Mouse (Mus musculus): ENCODE data around the gene P2ry12. TPM values are rescaled to one million over a fixed set of nuclear protein-coding genes. Genes with fewer than 3 reads are reported as not detected.

The P2ry12 gene
- polyA plus RNA-seq, 1 experiment from 2014 or later, result 2.6 TPM

- Histone ChIP-seq H3K4me2 (0 out of 2 replicates have a peak overlapping the region, but pooled peaks have one; percentile 14), H3K4me3 (replicated peaks) (no peak overlapping the region), H3K4me1 (replicated peaks) (no peaks in the 10 kb centered on the region), H3K9me3 (replicated peaks) (no peaks in the 10 kb centered on the region), H3K27me3 (no peaks in the 10 kb centered on the region), H3K27ac (replicated peaks) (peak overlapping the region; percentile 59), H3K36me3 (replicated peaks) (no peaks in the 10 kb centered on the region), H3K9ac (no peak overlapping the region)
- ATAC-seq (ENCODE audit: insufficient read depth), result no peak; the same call in 1 of the 2 replicates
- WGBS (ENCODE audit: insufficient replicate concordance), result 30% methylated on average over 10 of the region's 10 CpGs
These were observed 33.7 kb downstream of the P2ry12 start for GRCm38 (mm10) chr3:59228730-59229551.

DNA sequence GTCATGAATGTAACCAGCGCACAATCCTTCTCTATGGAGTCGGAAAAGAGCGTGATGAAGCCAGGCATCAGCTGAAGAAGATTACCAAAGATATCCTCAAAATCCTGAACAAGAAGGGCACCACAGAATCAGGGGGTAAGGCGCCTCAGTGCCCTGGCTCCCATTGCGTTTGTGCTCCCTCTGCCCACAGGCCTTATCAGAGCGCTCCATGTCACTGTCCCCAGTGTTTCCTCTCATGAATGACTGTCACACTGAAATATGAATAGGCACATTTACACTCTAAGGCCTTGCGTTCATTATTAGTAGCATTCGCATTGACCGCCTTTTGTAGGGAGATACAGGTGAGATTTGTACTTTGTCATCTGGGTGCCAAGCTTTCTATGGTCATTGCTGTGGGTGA is 35.0 kb downstream of the P2ry12 start:
- Histone ChIP-seq H3K4me3 (replicated peaks) (no peak overlapping the region), H3K9ac (no peak overlapping the region), H3K9me3 (replicated peaks) (no peaks in the 10 kb centered on the region), H3K36me3 (replicated peaks) (no peaks in the 10 kb centered on the region), H3K4me1 (replicated peaks) (no peaks in the 10 kb centered on the region), H3K4me2 (no peak overlapping the region), H3K27me3 (no peaks in the 10 kb centered on the region), H3K27ac (replicated peaks) (no peak overlapping the region)
- 41% methylated on average over 9 of the region's 9 CpGs for WGBS (ENCODE audit: insufficient replicate concordance)
- ATAC-seq (ENCODE audit: insufficient read depth), result no peak

DNA sequence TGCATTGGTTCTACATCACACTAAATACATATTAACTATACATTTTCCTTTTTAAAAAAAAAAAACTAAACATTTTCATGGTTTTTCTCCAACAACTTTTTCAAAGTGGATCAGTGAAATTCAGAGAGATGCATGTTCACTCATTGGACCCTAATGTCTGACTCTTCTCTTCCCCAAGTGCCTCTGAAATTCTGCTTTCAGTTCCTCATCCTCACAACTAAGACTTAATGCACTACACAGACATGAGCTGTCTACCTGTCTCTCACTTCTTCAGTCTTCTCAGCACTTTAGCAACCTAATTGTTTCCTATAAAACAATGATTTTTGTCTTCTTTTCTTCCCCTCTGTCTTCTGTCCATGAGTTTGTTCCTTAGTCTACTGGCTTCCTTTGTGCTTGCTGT is 37.3 kb downstream of the P2ry12 start:
- Histone ChIP-seq H3K4me3 (replicated peaks) (no peak overlapping the region), H3K9ac (no peak overlapping the region), H3K9me3 (replicated peaks) (no peaks in the 10 kb centered on the region), H3K4me2 (no peak overlapping the region), H3K36me3 (replicated peaks) (no peaks in the 10 kb centered on the region), H3K27ac (replicated peaks) (no peak overlapping the region), H3K27me3 (no peaks in the 10 kb centered on the region), H3K4me1 (replicated peaks) (no peaks in the 10 kb centered on the region)
- no peak for ATAC-seq (ENCODE audit: insufficient read depth)

DNA sequence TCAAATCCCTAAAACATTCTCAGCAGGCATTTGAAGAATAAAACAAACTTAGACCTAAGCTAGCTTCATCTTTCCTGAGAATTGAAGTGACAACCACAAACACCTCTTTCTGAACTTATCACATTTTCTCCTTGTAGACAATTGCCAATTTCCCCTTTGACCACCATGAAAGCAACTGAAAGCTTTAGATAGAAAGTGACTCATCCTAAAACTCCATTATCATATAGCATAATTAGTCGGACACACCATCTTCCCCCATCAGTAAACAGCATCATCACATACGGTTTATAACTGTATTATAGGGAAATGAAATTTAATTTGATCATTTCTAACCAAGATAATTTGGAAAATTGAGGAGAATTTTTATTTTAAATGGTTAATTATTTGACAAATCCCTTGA is 40.4 kb downstream of the P2ry12 start:
- Histone ChIP-seq H3K4me2 (no peak overlapping the region), H3K9me3 (replicated peaks) (no peaks in the 10 kb centered on the region), H3K4me1 (replicated peaks) (no peaks in the 10 kb centered on the region), H3K36me3 (replicated peaks) (no peaks in the 10 kb centered on the region), H3K27ac (replicated peaks) (no peak overlapping the region), H3K4me3 (replicated peaks) (no peak overlapping the region), H3K9ac (no peak overlapping the region), H3K27me3 (no peaks in the 10 kb centered on the region)
- WGBS (ENCODE audit: insufficient replicate concordance), result 43% methylated on average over 2 of the region's 2 CpGs
- no peak for ATAC-seq (ENCODE audit: insufficient read depth)

- Histone ChIP-seq H3K9ac (no peak overlapping the region), H3K27ac (replicated peaks) (no peak overlapping the region), H3K9me3 (replicated peaks) (no peaks in the 10 kb centered on the region), H3K27me3 (no peaks in the 10 kb centered on the region), H3K4me2 (no peak overlapping the region), H3K36me3 (replicated peaks) (no peaks in the 10 kb centered on the region), H3K4me3 (replicated peaks) (no peak overlapping the region), H3K4me1 (replicated peaks) (no peaks in the 10 kb centered on the region)
- 56% methylated on average over 2 of the region's 2 CpGs for WGBS (ENCODE audit: insufficient replicate concordance)
- no peak for ATAC-seq (ENCODE audit: insufficient read depth)
These were observed 43.3 kb downstream of the P2ry12 start for GRCm38 (mm10) chr3:59219326-59219725.

DNA sequence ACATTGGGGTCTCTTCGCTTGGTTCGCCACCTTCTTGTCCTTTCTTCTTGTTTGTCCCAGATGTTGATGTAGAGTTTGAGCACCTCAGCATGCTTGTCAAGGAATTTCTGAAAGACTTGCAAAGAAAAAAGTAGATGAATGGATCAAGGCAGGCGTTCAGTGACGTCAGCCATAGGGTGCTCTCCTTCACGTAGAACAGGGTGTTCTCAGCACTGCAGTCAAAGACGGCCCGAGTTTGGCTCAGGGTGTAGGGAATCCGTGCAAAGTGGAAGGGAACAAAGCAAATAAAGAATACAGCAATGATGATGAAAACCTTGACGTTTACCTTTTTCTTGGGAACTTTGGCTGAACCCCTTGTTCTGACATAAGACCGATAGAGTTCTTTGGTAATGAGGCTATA is 45.5 kb downstream of the P2ry12 start:
- H3K27ac ChIP-seq (replicated peaks), result no peak overlapping the region
- 70% methylated on average over 10 of the region's 10 CpGs for WGBS (ENCODE audit: insufficient replicate concordance)
- H3K9me3 ChIP-seq (replicated peaks), result no peaks in the 10 kb centered on the region
- no peak overlapping the region for H3K9ac ChIP-seq
- no peak for ATAC-seq (ENCODE audit: insufficient read depth)
- no peak overlapping the region for H3K4me2 ChIP-seq
- H3K27me3 ChIP-seq, result no peaks in the 10 kb centered on the region
- H3K4me1 ChIP-seq (replicated peaks), result no peaks in the 10 kb centered on the region
- H3K4me3 ChIP-seq (replicated peaks), result no peak overlapping the region
- H3K36me3 ChIP-seq (replicated peaks), result no peaks in the 10 kb centered on the region

GRCm38 (mm10) chr3:59212404-59212803 is 50.3 kb downstream of the P2ry12 start:
- no peaks in the 10 kb centered on the region for H3K9me3 ChIP-seq (replicated peaks)
- no peak overlapping the region for H3K27ac ChIP-seq (replicated peaks)
- H3K4me1 ChIP-seq (replicated peaks), result 0 out of 2 replicates have a peak, but pooled peaks cover 3% of the 10 kb centered on the region
- H3K4me2 ChIP-seq, result no peak overlapping the region
- ATAC-seq (ENCODE audit: insufficient read depth), result no peak
- H3K27me3 ChIP-seq, result no peaks in the 10 kb centered on the region
- no peak overlapping the region for H3K9ac ChIP-seq
- no peak overlapping the region for H3K4me3 ChIP-seq (replicated peaks)
- no peaks in the 10 kb centered on the region for H3K36me3 ChIP-seq (replicated peaks)

GRCm38 (mm10) chr3:59211784-59212183 is 50.9 kb downstream of the P2ry12 start:
- H3K36me3 ChIP-seq (replicated peaks), result no peaks in the 10 kb centered on the region
- no peaks in the 10 kb centered on the region for H3K9me3 ChIP-seq (replicated peaks)
- H3K4me1 ChIP-seq (replicated peaks), result 0 out of 2 replicates have a peak, but pooled peaks cover 3% of the 10 kb centered on the region
- 42% methylated on average over 8 of the region's 8 CpGs for whole genome bisulfite sequencing (ENCODE audit: insufficient replicate concordance)
- no peaks in the 10 kb centered on the region for H3K27me3 ChIP-seq
- no peak overlapping the region for H3K4me2 ChIP-seq
- no peak overlapping the region for H3K9ac ChIP-seq
- H3K4me3 ChIP-seq (replicated peaks), result no peak overlapping the region
- H3K27ac ChIP-seq (replicated peaks), result no peak overlapping the region
- no peak; the same call in 1 of the 2 replicates for ATAC-seq (ENCODE audit: insufficient read depth)

GRCm38 (mm10) chr3:59210727-59211126 is 51.9 kb downstream of the P2ry12 start, which contains the start of gene P2ry13:
TSS of gene P2ry13 (minus strand) at chr3:59210882.
- Histone ChIP-seq H3K9me3 (replicated peaks) (no peaks in the 10 kb centered on the region), H3K9ac (no peak within 1 kb of the TSS), H3K4me2 (no peak within 1 kb of the TSS), H3K27ac (replicated peaks) (no peak within 1 kb of the TSS), H3K4me3 (replicated peaks) (no peak within 1 kb of the TSS), H3K27me3 (no peaks in the 10 kb centered on the region), H3K36me3 (replicated peaks) (no peaks in the 10 kb centered on the region), H3K4me1 (replicated peaks) (peaks cover 6% of the 10 kb centered on the region; the same call in 1 of the 2 replicates)
- 52% methylated on average over 6 of the region's 6 CpGs for WGBS (ENCODE audit: insufficient replicate concordance)
- ATAC-seq (ENCODE audit: insufficient read depth), result no peak

DNA sequence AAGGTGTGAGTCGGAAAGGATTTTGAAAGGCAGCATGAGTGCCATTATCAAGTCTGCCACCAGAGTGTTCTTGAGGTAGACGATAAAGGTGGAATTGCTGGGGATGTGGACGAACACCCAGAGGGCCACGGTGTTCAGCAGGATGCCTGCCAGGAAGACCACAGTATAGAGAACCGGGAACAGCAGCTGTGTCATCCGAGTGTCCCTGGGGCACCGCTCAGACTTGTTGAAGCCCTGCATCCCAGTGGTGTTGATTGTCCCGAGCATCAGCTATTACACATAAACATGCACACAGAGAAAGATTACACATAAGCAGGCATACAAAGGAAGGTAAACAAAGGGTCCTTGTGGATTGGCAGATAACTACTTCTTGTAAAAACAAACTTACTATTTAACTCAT is 52.6 kb downstream of the P2ry12 start:
- Histone ChIP-seq H3K9me3 (replicated peaks) (no peaks in the 10 kb centered on the region), H3K27ac (replicated peaks) (no peak overlapping the region), H3K36me3 (replicated peaks) (no peaks in the 10 kb centered on the region), H3K27me3 (no peaks in the 10 kb centered on the region), H3K4me2 (no peak overlapping the region), H3K4me1 (replicated peaks) (peaks cover 13% of the 10 kb centered on the region), H3K4me3 (replicated peaks) (no peak overlapping the region), H3K9ac (no peak overlapping the region)
- WGBS (ENCODE audit: insufficient replicate concordance), result 60% methylated on average over 8 of the region's 8 CpGs
- no peak for ATAC-seq (ENCODE audit: insufficient read depth)

GRCm38 (mm10) chr3:59208650-59209548 is 53.8 kb downstream of the P2ry12 start:
- WGBS (ENCODE audit: insufficient replicate concordance), result 55% methylated on average over 4 of the region's 4 CpGs
- no peaks in the 10 kb centered on the region for H3K36me3 ChIP-seq (replicated peaks)
- H3K4me2 ChIP-seq, result no peak overlapping the region
- H3K9me3 ChIP-seq (replicated peaks), result no peaks in the 10 kb centered on the region
- no peak overlapping the region for H3K4me3 ChIP-seq (replicated peaks)
- H3K27ac ChIP-seq (replicated peaks), result no peak overlapping the region
- H3K4me1 ChIP-seq (replicated peaks), result peaks cover 17% of the 10 kb centered on the region
- ATAC-seq (ENCODE audit: insufficient read depth), result no peak
- H3K27me3 ChIP-seq, result no peaks in the 10 kb centered on the region
- H3K9ac ChIP-seq, result no peak overlapping the region

Measured in liver, embryonic 15.5 days (tissue).